Mouse (Mus musculus) urinary bladder, postnatal 14 days (tissue): ENCODE data around the gene Pcp4.

ENCODE experiments used
- DNase-seq: peaks from one replicate; pipeline ENCODE4 v3.0.0; 2021; ENCODE audit warnings: low spot score

Pcp4 gene

DNA sequence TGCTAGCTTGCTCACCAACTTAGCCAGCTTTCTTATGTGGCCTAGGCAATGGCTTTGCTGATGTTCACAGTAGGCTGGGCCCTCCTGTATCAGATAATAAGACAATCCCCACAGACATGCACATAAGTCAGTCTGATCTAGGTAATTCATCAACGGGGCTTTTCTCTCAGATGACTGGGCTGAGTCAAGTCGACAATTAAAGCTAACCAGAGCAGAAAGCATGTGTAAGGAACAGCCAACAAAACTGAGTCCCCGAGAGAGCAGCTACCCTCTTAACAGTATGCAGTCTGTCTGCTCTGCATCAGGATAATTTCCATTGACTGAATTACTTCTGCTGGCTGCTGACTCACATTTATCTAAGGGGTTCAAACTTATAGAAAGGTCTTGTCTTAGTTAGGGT is 100.0 kb downstream of the Pcp4 start:
- no peak for DNase-seq
